Mouse (Mus musculus) heart, embryonic 15.5 days (tissue): ENCODE measurements around the gene Gtpbp4. TPM values are rescaled to one million over a fixed set of nuclear protein-coding genes. Genes with fewer than 3 reads are reported as not detected.
"Not testable (repeated sequence)": the region's sequence is repeated elsewhere in the genome, so short reads cannot be mapped to it uniquely, and the experiment has no call there.

Source experiments
- ATAC-seq: fragments of 200-750 bp; cut with Nextera tagmentation; replicated peaks from 2 replicates; pipeline ENCODE4 v1.8.0; 2017; ENCODE audit warnings: low read depth, moderate TSS enrichment; ENCODE audit not compliant: insufficient number of reproducible peaks, insufficient read depth, low FRiP score
- H3K27ac ChIP-seq: fragments of 300-500 bp; sonication (generic); 2 replicates; pipeline ENCODE4 v1.5.1; 2015; ENCODE audit warnings: mild to moderate bottlenecking, inconsistent platforms
- H3K27me3 ChIP-seq: fragments of 300-500 bp; sonication (generic); 2 replicates; pipeline ENCODE4 v1.6.1; 2015; ENCODE audit warnings: inconsistent platforms
- H3K36me3 ChIP-seq: fragments of 300-500 bp; sonication (generic); 2 replicates; pipeline ENCODE4 v1.6.1; 2015; ENCODE audit warnings: mild to moderate bottlenecking, inconsistent platforms
- H3K4me1 ChIP-seq: fragments of 300-500 bp; sonication (generic); replicated peaks from 2 replicates; pipeline ENCODE4 v1.6.1; 2015; ENCODE audit warnings: inconsistent platforms
- H3K4me2 ChIP-seq: fragments of 300-500 bp; sonication (generic); 2 replicates; pipeline ENCODE4 v1.6.1; 2015; ENCODE audit warnings: inconsistent platforms, mild to moderate bottlenecking, moderate library complexity
- H3K4me3 ChIP-seq: fragments of 300-500 bp; sonication (generic); 2 replicates; pipeline ENCODE4 v1.5.1; 2015; ENCODE audit warnings: mild to moderate bottlenecking, inconsistent platforms
- H3K9ac ChIP-seq: fragments of 300-500 bp; sonication (generic); 2 replicates; pipeline ENCODE4 v1.6.1; 2015; ENCODE audit warnings: mild to moderate bottlenecking, inconsistent platforms
- H3K9me3 ChIP-seq: fragments of 300-500 bp; sonication (generic); replicated peaks from 2 replicates; pipeline ENCODE4 v1.6.1; 2016; ENCODE audit warnings: inconsistent platforms
- WGBS: fragments of 180-500 bp; shearing (Covaris S2); methylation state at CpG from one replicate; pipeline ENCODE4 v1.1.7; 2015; ENCODE audit warnings: mixed read lengths; 5-methylcytosine and 5-hydroxymethylcytosine counted together
- microRNA-seq: library from miRNA; unstranded; fragments of <30 nt; microRNA quantifications from one replicate; pipeline ENCODE4, GENCODE M21; 2016
- polyA plus RNA-seq: library from polyadenylated mRNA; unstranded; fragments of >200 nt; fragmentation: Nextera tagmentation; extraction: Ambion mirVana; gene quantifications from 2 replicates; pipeline ENCODE4 v1.2.1, GENCODE M21; 2015

The Gtpbp4 gene
- polyA plus RNA-seq, 1 experiment from 2014 or later, result 43.2 TPM

DNA sequence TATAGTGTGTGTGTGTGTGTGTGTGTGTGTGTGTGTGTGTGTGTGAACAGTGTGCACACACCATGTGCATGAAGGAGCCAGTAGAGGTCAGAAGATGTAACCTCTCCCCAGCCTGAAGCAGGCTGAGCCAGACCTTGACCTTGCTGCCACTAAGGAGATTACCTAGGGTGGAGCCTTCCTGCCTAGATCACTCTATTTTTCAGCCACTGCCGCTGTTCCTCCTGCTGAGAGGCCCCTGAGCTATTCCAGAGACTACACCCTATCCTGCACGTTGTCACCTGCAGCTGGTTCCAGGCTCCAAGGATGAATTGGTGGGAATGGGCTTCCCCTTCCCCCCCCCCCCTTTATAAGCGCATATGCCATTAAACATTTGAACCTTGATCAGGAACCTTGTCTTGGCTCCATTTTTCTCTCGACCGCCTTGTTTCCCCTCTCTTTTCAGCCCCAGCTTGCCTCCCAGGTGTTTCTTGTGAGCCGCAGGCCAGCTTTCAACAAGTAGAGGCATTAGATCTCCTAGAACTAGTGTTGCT is 58.2 kb downstream of the Gtpbp4 start:
- not testable (repeated sequence) for H3K27ac ChIP-seq, H3K27me3 ChIP-seq, ATAC-seq, H3K4me3 ChIP-seq, H3K9me3 ChIP-seq, H3K4me1 ChIP-seq, H3K9ac ChIP-seq, H3K36me3 ChIP-seq, H3K4me2 ChIP-seq
- 70% methylated on average over 6 of the region's 6 CpGs for WGBS

GRCm38 (mm10) chr13:8933499-8933898 is 62.4 kb downstream of the Gtpbp4 start:
- Histone ChIP-seq H3K4me2 (no peak overlapping the region), H3K4me1 (no peaks in the 10 kb centered on the region), H3K27ac (no peak overlapping the region), H3K27me3 (no peaks in the 10 kb centered on the region), H3K4me3 (no peak overlapping the region), H3K9ac (no peak overlapping the region), H3K36me3 (no peaks in the 10 kb centered on the region), H3K9me3 (no peaks in the 10 kb centered on the region)
- ATAC-seq, result no peak
- 41% methylated on average over 2 of the region's 2 CpGs for WGBS

Small RNAs within 50 kb of the gene (microRNA-seq; reads per million reads assigned to microRNA genes)
- not detected for gene Gm22750

Other genes starting within 250 kb of the Gtpbp4 start
- 15.5 and 19.8 TPM in 2 replicates for gene Wdr37, start 124.2 kb downstream of the Gtpbp4 start, polyA plus RNA-seq
- gene Idi1, start 110.6 kb downstream of the Gtpbp4 start, polyA plus RNA-seq, result 38.2 and 49.3 TPM in 2 replicates
- not detected in 2 replicates for gene Gm9745, start 47.9 kb downstream of the Gtpbp4 start, polyA plus RNA-seq
- gene Idi2, start 43.2 kb downstream of the Gtpbp4 start, polyA plus RNA-seq, result not detected in 2 replicates
- gene Larp4b, start 97.8 kb upstream of the Gtpbp4 start, polyA plus RNA-seq, result 23.5 and 25.4 TPM in 2 replicates